Mouse (Mus musculus) frontal cortex, adult (tissue): ENCODE data around the gene Cfap46.

Experiments
- ATAC-seq: cut with Nextera tagmentation; 2 replicates; pipeline ENCODE4 v1.9.2; 2017; ENCODE audit warnings: mild to moderate bottlenecking, moderate library complexity, mixed read lengths; ENCODE audit not compliant: low TSS enrichment

Cfap46 gene

GRCm38 (mm10) chr7:139580851-139581775 lies 102.5 kb downstream of the Cfap46 start:
- ATAC-seq: no peak

- no peak for ATAC-seq
Observed at GRCm38 (mm10) chr7:139579261-139579905, 104.2 kb downstream of the Cfap46 start.

GRCm38 (mm10) chr7:139576064-139576686 lies 107.4 kb downstream of the Cfap46 start:
- no peak for ATAC-seq

GRCm38 (mm10) chr7:139572665-139573064 lies 111.0 kb downstream of the Cfap46 start:
- ATAC-seq: no peak

GRCm38 (mm10) chr7:139570788-139571187 lies 112.8 kb downstream of the Cfap46 start:
- no peak for ATAC-seq

GRCm38 (mm10) chr7:139566533-139566932 lies 117.1 kb downstream of the Cfap46 start:
- no peak for ATAC-seq

- ATAC-seq: peak; percentile 64; the same call in 1 of the 2 replicates
Observed at GRCm38 (mm10) chr7:139565998-139566397, 117.6 kb downstream of the Cfap46 start.

- ATAC-seq: no peak
Observed at GRCm38 (mm10) chr7:139564161-139564560, 119.5 kb downstream of the Cfap46 start.

GRCm38 (mm10) chr7:139563425-139563824 lies 120.2 kb downstream of the Cfap46 start:
- no peak for ATAC-seq

- ATAC-seq: no peak
Observed at GRCm38 (mm10) chr7:139559659-139560058, 124.0 kb downstream of the Cfap46 start.

- no peak for ATAC-seq
Observed at GRCm38 (mm10) chr7:139556746-139557526, 126.7 kb downstream of the Cfap46 start.

- ATAC-seq: no peak
Observed at GRCm38 (mm10) chr7:139556331-139556730, 127.3 kb downstream of the Cfap46 start.

- ATAC-seq: no peak
Observed at GRCm38 (mm10) chr7:139551519-139551918, 132.1 kb downstream of the Cfap46 start.
